Mouse (Mus musculus) testis, postnatal 10 days (tissue): Measurements from ENCODE around the gene G430095P16Rik.

ENCODE experiments used
- DNase-seq: peaks from one replicate; pipeline ENCODE4 v3.0.0; 2021; ENCODE audit warnings: low spot score

Gene G430095P16Rik

DNA sequence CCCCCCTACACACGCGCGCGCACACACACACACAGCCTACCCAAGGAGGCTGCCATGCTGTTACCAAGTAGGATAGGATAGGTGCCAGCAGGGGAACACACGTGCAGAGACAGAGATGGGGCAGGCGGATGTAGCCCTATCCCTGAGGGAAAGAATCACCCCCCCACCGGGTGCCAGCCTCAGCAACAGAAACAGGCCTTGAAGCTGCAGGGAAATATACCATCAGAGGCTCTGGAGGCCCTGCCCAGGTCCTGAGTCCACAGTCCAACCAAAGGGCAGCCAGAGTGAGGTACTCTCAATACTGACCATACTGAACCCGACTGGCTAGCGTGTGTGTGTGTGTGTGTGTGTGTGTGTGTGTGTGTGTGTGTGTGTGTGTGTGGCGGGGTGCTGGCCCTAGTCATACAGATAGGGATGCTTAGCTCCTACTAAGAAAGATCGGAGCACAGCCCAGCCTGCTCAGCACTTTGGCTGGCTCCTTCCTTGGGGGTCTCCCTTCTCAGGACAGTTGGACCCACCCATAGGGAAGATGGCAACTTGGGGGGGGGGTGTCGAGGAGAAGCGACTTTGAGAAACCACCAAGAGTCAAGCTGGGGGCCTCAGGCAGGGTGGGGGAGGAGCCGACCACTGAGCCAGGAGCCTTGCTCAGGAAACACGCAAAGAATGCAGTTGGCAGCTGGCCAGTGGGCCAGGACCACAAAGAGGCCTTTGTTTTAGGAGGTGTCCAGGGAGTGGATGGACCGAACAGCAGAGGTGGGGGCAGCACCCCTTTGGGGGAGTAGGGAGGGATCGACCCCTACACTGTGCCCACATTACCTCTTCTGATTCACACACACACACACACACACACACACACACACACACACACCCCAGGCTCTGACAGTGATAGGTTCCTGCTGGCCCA lies 21.0 kb downstream of the G430095P16Rik start:
- DNase-seq: peak; percentile 95

DNA sequence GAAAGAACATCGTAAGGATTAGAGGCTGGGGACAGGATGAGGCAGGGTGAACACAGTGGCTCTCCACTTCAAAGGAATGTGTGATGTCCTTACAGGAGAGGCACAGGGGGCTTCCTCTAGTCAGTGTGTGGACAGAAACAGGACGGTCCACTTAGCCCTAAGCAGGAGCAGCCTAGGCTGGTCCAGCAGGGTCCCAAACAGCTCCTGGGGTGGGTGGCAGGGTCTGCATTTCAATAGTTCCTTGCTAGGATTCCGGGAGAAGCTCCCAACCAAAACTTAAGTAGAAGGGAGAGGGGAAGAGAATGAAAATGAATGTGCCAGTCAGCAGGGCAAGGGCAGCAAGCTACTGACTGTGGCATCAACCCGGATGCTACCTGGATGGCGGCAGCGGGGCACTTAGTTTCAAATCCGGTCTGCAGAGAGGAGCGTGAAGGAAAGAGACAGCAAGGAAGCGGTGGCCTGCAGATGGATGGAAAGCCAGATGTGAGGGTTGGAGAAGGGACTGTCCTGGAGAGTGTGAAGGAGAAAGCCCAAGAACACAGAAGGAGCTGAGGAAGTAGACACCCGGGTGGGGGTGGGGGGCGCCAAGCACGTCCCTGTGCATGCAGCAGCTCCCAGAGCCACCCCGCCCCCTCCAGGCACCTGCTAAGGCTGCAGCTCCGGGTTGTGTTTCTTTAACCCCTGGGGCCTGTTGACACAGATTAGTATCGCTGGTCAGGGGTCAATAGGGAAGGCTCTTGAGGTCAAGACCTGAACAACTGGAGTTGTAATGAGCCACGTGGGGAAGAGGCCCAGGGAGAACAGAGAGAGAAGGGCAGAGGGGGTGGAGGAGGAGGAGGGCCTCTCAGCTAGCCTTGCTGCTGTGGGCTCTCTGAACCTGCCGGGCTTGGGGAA lies 22.5 kb downstream of the G430095P16Rik start:
- DNase-seq: peak; percentile 78

DNA sequence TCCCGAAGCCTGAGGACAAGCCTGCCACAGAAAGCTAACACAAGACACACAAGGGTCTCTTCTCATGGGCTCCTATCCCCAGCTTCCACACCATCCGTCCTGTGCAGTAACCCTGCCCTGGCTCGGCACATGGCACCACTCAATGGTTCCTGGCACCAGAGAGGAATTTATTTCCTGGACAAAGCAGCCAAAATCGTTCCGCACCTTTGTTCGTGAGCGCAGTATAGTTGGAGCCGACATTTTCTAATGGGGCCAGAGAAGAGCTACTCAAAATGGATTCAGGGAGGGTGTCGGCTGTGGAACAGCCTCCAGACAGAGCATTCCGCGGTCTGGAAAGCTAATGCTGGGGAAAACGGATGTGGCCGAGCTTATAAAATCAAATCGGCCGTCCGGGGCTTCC lies 26.7 kb downstream of the G430095P16Rik start:
- DNase-seq: no peak

DNA sequence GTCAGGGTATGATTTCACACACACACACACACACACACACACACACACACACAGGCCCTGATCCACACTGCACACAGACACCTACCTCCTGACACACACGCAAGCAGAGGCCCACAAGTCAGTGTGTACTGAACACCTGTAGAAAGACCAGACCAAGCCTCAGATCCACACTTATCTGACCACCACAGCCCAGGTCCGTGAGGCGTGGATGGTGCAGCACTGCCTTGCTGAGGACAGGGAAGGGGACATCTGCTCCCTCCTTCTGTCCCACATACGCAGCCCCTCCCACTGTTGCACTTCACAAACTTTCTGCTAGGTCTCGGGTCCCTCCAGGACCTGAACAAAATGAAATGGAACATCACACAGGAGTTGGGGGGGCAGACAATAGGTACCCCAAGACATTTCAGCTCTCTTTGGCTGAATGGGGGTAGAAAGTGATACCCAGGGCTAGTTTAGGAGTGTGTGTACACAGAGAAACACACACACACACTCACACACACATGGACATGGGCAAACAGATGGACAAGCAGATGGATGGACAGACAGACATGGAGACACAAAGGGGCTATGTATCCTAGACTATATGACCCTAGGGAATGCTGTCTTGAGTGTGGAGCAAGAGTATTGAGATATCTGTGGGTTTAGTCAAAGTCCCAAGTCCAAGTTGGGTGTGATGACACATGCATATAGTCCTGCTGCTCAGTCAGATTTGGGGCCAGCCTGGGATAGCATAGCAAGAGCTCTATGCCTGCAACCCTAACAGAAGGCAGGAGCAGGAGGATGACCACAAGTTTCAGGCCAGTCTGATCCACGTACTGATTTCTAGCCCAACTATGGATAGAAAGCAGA lies 30.2 kb downstream of the G430095P16Rik start:
- DNase-seq: no peak

DNA sequence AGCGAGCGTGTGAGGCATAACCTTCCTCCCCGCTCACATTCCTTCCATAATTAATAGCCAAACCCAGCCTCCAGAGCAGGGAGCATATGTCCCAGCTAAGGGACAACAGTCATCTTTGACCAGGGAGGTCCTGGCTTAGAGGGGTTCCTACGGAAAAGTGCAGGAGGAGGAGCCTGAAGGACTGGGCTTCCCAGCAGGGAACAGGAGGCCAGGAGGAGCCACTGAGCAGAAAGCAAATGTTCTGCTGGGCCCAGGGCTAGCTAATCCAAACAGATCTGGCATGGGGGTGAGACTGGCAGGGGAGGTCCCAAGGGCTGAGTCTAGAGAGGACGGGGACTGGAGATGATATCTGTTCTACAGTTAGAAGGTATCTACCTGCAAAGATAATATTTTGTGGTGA lies 34.7 kb downstream of the G430095P16Rik start:
- DNase-seq: no peak

DNA sequence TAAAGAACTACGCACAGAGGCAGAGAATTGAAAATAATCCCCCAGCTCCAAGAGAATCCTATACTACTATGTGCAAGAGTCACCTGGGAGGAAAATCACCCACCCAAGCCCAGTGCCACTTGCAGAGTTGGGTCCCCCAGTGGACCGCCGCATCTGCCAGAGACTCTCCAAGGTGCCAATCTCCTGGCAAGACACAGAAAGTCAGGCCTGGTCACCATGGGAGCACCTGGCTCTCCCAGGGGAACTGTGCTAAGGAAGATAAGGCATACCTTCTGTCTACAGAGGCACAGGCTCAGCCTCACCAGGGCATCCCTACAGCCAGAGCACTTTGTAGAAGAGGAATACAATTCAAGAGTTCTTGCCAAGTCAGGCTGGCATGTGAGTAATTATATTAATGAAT lies 35.5 kb downstream of the G430095P16Rik start:
- no peak for DNase-seq

DNA sequence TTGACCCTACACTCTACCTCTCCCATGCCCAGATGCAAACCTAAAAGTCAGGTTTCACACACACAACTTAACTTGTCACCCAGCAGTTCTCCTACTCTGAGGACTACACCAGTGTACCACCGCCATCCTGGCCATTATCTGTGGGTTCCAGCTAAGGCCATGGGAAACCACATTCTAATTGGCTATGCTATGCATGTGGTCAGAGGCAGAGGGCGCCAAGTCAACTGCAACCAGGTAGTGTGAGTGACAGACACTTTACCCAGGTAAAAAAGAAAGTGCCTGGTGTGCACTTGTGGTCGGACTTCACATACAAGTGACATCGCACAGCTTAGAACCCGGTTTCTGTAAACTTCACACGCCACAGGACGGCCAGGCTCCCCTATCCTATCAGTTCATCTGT lies 36.3 kb downstream of the G430095P16Rik start:
- DNase-seq: no peak

DNA sequence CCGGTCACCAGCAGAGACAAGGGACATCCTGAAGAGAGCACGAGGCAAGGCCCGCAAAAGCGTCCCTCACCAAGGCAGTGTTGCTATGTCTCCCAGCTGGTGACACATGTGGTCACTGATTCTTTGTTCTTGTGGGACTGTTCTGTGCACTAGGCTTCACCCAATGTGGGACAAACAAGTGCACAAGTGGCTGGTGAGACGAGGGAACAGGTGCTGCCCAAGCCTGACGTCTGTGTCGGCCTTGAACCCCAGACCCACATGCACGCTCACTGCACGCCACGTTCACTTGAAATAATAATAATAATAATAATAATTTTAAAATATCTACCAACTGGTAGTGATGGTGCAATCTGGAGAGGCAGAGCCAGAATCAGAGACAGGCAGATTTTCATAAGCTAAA lies 36.9 kb downstream of the G430095P16Rik start:
- no peak for DNase-seq

DNA sequence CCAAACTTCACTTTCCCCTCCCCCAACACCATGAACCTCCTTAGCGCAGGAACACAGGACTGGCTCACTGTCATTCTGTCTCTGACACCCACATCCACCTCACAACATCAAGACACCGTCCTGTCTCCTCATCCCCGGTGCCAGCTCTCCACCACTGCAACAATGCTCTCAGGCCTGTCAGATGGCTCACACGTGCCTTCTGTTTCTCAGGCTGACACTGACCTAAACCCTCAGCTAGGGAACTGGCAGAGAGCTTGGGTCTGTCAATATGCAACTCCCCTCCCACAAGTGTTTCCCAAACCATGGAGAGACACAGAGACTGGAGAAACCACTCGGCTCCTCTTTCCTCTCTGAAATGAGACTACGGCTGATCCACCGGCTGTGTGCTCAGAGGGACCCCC lies 37.6 kb downstream of the G430095P16Rik start:
- DNase-seq: no peak

DNA sequence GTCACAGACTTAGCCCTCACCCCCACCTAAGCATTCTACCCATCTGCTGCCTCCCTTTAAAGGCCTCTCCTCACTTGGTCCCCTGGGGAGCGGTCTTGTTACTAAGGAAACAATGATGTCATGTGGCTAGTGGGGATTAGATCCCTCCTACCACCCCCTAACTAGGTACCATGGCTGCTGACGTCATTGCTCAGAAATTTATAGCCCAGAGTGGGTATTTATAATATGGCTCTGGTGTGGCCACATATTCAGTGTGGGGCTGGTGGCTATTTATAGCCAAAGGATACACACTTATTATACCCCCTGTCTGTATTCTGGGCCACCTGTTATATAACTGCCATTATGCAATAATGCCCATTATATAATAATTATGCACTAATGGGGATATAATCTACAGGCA lies 38.1 kb downstream of the G430095P16Rik start:
- no peak for DNase-seq

DNA sequence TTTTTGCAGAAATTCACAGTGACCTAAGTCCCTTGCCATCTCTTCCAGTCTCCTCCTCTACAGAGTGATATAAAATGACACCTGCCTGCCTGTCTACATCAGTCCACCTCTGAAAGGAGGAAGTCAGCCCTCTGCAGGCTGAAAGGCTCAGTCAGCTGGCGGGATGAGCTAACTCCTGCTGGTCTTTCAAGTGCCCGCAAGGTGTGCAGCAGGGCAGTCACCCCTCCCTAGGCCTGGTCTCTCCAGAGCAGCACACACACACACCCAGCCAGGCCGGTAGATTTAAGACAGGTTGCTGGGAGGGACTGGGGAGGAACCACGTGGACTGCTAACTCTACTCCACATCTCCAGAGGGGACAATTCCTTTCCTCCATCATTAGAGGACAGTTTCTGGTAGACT lies 41.3 kb downstream of the G430095P16Rik start:
- no peak for DNase-seq

DNA sequence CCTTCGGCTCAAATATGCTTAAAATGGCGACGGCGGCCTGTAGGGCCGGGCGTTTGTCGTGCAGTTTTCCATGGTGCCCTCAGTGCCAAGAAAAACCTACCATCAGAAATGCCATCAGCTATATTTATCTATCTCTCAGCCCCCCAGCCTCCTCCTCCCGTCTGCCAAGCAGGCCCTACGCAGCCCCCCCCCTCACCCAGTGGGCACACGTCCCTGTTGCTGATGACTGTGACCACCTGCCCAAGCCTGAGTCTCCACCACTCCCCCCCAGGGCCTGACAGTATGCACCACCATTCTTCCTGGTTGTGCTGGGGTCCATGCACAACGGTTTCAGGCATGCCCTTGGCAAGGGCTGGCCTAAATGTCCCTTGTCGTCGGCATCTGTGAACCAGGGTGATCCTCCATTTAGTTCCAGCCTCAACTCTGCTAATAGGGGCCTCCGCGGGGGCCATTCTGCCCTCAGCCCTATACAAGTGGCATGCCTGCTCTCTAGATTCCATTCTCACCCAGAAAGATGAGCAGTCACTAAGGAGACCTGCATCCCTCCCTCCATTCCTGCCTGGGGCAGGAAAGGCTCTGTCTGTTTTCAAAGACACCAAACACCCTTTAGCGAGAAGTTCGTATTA lies 42.2 kb downstream of the G430095P16Rik start:
- no peak for DNase-seq

DNA sequence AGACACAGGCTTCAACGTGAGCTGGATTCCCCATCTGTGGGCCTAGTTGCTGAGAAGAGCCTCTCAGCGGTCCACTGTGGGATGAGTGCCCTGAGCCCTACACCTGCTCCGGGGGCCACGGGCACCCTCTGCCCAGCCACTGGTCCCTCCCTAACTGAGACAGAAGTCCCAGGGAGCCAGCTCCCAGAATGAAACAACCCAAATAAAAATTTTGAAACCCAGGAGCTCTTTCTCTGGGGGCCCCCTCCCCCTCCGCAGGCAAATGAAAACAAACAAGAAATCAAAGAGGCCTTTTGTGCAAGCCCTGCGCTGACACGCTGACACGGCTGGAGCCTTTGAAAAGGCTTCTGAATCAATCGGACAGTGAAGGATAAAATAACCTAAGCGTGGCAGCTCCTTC lies 42.8 kb downstream of the G430095P16Rik start:
- DNase-seq: no peak

DNA sequence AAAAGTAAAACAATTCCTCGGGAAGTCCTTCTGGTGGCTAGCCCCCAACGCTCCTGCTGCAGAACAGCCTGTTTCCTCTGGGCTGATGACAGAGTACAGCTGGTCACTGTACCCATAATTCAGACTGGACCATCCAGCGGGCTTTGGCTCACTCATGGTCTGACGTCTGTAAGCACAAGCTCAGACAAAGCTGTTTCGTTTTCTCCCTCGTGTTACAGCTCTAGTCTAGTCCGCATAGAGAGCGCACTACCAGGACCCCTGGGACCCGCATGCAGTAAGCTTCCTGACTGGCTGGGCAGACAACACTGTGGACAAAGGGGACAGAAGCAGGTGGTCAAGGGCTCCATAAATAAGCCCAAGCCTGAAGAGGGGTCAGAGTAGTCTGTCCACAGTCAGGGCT lies 43.6 kb downstream of the G430095P16Rik start:
- no peak for DNase-seq

DNA sequence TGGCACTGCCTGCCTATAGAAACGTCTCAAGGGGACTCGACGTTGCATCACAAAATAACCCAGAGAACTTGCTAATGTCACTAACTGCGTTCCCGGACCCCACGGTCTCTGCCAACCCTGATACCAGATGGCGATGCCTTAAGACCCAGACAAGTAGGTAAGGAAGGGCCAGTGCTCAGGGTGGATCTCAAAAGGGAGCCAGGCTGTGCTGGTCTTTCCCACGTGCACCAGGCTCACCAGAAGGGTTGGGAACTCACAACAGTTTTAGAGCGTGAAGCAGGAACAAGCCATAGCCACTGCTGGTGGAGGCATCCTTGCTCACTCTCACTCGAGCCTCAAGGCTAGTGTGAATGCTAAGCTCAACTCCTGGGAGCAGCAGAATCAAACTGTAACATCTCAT lies 44.4 kb downstream of the G430095P16Rik start:
- no peak for DNase-seq

DNA sequence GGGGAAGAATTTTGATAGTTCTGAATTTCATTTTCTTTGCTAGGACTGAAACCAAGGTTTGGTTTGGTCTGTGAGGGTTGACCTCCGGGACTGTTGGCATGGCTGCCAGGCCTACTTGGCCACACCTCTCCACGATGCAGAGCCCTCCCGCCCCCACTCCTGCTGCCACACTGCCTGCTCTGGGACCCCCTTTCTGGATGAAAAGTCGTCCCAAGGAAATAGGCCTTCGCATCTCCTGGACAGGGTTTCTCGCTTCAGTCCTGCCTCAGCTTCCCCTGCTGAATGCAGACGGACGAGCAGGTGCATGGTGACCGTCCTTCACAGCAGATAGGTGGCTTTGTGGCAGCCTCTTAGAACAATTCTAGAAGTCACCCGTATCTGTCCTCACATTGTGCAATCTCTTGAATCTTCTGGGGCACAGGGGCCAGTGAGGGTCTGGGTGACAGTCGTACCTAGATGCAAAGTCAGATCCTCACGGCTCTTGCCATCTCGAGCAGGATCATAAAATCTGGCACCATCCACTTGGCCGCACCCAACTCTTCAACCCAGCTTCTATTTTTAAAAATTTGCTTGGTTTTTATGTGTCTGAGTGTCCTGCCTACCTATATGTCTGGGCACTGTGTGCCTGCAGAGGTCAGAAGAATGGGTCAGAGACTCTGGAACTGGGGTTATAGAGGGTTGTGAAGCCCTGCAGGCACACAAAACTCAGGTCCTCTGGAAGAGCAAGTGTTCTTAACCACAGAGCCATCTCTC lies 45.7 kb downstream of the G430095P16Rik start:
- no peak for DNase-seq

DNA sequence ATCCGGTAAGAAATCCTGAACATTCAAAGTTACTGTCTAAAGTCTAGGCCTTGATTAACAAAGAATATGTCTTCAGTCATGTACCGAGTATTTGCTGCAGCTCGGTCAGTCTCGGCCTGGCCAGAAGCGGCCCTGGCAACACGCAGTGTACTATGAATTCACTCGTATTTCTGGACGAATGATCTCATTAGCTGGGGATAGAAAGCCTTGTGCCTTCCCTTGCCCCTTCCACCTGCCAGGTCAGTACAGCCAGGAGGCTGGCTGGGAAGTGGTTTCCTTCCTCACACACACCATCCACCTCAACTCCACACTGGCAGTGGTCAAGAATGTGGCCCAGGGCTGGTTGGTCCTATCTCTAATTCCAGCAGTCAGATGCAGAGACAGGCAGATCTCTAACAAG lies 46.5 kb downstream of the G430095P16Rik start:
- DNase-seq: no peak

DNA sequence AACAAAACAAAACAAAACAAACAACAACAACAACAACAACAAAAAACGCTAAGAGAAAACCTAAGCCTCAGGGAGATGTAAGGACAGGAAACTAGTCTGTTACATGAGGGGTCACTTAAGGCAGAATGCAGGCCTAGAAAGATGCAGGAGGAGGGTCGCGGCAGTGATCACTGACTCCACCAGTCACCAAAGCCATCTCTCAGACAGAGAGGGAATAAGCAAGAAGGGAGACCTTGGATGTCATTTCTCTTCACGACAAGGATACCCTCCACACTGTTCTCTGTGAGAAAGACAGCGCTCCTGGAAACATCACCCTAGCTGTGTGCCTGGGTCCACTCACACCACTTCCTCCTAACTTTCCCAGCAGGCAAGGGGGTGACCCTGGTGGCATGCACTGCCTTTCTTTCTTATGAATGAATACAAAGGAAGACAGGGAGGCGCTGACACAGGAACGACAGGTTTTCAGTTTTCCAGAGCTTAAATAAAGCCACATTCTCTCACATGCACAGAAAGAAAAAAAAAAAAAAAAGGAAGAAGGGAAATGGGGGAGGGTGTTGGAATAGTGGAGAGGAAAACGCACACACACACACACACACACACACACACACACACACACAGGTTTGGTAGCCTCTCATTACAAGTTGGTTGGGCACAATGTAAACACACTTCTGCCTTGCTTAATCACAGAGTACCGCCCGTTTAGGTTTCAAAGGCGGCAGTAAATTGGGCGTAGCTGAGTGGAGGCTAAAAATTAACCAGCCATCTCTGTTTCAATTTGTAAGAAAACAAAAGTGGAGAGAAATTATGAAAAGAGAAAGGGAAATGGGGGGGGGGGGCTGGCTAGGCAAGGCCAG lies 47.5 kb downstream of the G430095P16Rik start:
- DNase-seq: no peak

DNA sequence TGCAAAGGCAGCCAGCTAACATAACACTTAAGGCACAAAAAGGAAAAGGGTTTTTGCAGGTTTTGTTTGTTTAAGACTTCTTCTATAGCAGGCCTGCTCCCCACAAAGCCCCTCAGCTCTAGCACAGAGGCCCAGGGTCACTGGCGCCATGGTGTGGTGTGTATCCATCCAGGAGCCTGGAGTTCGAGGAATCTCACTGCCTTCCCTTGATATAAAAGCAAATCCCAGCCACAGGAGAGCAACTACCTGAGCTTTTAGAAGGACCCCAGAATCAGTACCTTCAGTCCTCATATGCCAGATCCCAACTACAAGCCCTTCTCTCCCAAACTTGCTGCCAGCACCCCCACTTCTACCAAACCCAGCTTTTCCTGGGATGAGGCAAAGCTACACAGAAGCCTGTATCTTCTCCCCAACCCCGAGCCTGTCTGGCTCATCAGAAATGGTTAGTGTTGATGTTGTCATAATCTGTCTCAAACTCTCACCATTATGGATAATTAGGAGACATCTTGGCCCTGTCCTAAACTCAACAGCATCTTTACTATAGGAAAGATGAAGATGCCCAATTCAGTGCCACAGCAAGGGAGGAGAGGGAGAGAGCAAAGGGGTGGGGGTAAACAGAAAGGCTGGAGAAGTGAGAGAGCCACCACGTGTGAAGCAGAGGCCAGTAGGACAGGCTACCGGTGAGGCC lies 48.3 kb downstream of the G430095P16Rik start:
- no peak for DNase-seq
